Mouse (Mus musculus): Measurements from ENCODE around the gene Plau. TPM values are rescaled to one million over a fixed set of nuclear protein-coding genes. Genes with fewer than 3 reads are reported as not detected.

Gene Plau
- polyA plus RNA-seq, 1 experiment from 2014 or later = 4.2 TPM

GRCm38 (mm10) chr14:20793758-20794531 is 42.5 kb upstream of the Plau start, which contains the start of gene Camk2g:
Camk2g (minus strand) TSS chr14:20794088.
- peak within 1 kb of the TSS; percentile 89 for H3K4me2 ChIP-seq (replicated peaks; ENCODE audit: low read depth, low read length)
- H3K27me3 ChIP-seq (ENCODE audit: control insufficient read depth, insufficient read depth, low read length) = no peaks in the 10 kb centered on the region
- H3K27ac ChIP-seq (ENCODE audit: low read depth, low read length) = peak within 1 kb of the TSS; percentile 59
- H3K36me3 ChIP-seq (ENCODE audit: control insufficient read depth, insufficient read depth, low read length) = peaks cover 25% of the 10 kb centered on the region
- 1% methylated on average over 45 of the region's 76 CpGs for WGBS
- ATAC-seq (ENCODE audit: low FRiP score, low TSS enrichment) = peak; percentile 89
- peaks cover 6% of the 10 kb centered on the region; the same call in 1 of the 2 replicates for H3K4me1 ChIP-seq (ENCODE audit: control insufficient read depth, insufficient read depth, low read length)
- peak within 1 kb of the TSS; percentile 89 for H3K4me3 ChIP-seq (ENCODE audit: low read length)
- peak within 1 kb of the TSS; percentile 83 for H3K9ac ChIP-seq (ENCODE audit: low read depth, low read length)
- H3K9me3 ChIP-seq (ENCODE audit: control insufficient read depth, low read length) = no peaks in the 10 kb centered on the region

- peak overlapping the region; percentile 89 for H3K4me2 ChIP-seq (replicated peaks; ENCODE audit: low read depth, low read length)
- H3K4me3 ChIP-seq (ENCODE audit: low read length) = peak overlapping the region; percentile 89
- ATAC-seq (ENCODE audit: low FRiP score, low TSS enrichment) = no peak
- H3K9ac ChIP-seq (ENCODE audit: low read depth, low read length) = peak overlapping the region; percentile 83
- H3K27ac ChIP-seq (ENCODE audit: low read depth, low read length) = peak overlapping the region; percentile 30; the same call in 1 of the 2 replicates
- H3K27me3 ChIP-seq (ENCODE audit: control insufficient read depth, insufficient read depth, low read length) = no peaks in the 10 kb centered on the region
- peaks cover 22% of the 10 kb centered on the region for H3K36me3 ChIP-seq (ENCODE audit: control insufficient read depth, insufficient read depth, low read length)
- WGBS = 16% methylated on average over 9 of the region's 9 CpGs
- H3K9me3 ChIP-seq (ENCODE audit: control insufficient read depth, low read length) = no peaks in the 10 kb centered on the region
- peaks cover 6% of the 10 kb centered on the region; the same call in 1 of the 2 replicates for H3K4me1 ChIP-seq (ENCODE audit: control insufficient read depth, insufficient read depth, low read length)
These were observed 41.9 kb upstream of the Plau start for GRCm38 (mm10) chr14:20794589-20794988.

- Histone ChIP-seq H3K27me3 (ENCODE audit: control insufficient read depth, insufficient read depth, low read length) (no peaks in the 10 kb centered on the region), H3K36me3 (ENCODE audit: control insufficient read depth, insufficient read depth, low read length) (peaks cover 12% of the 10 kb centered on the region), H3K27ac (ENCODE audit: low read depth, low read length) (no peak overlapping the region), H3K9me3 (ENCODE audit: control insufficient read depth, low read length) (no peaks in the 10 kb centered on the region), H3K4me3 (ENCODE audit: low read length) (no peak overlapping the region), H3K4me2 (replicated peaks; ENCODE audit: low read depth, low read length) (no peak overlapping the region), H3K9ac (ENCODE audit: low read depth, low read length) (no peak overlapping the region), H3K4me1 (ENCODE audit: control insufficient read depth, insufficient read depth, low read length) (peaks cover 6% of the 10 kb centered on the region; the same call in 1 of the 2 replicates)
- WGBS = 49% methylated on average over 6 of the region's 9 CpGs
- no peak for ATAC-seq (ENCODE audit: low FRiP score, low TSS enrichment)
These were observed 40.9 kb upstream of the Plau start for GRCm38 (mm10) chr14:20795423-20796152.

- 67% methylated on average over 8 of the region's 8 CpGs for WGBS
- Histone ChIP-seq H3K4me2 (replicated peaks; ENCODE audit: low read depth, low read length) (no peak overlapping the region), H3K9me3 (ENCODE audit: control insufficient read depth, low read length) (no peaks in the 10 kb centered on the region), H3K9ac (ENCODE audit: low read depth, low read length) (no peak overlapping the region), H3K36me3 (ENCODE audit: control insufficient read depth, insufficient read depth, low read length) (peaks cover 7% of the 10 kb centered on the region), H3K4me3 (ENCODE audit: low read length) (no peak overlapping the region), H3K27me3 (ENCODE audit: control insufficient read depth, insufficient read depth, low read length) (no peaks in the 10 kb centered on the region), H3K4me1 (ENCODE audit: control insufficient read depth, insufficient read depth, low read length) (peaks cover 6% of the 10 kb centered on the region; the same call in 1 of the 2 replicates), H3K27ac (ENCODE audit: low read depth, low read length) (no peak overlapping the region)
- no peak for ATAC-seq (ENCODE audit: low FRiP score, low TSS enrichment)
These were observed 40.3 kb upstream of the Plau start for GRCm38 (mm10) chr14:20796170-20796569.

- Histone ChIP-seq H3K9ac (ENCODE audit: low read depth, low read length) (no peak overlapping the region), H3K9me3 (ENCODE audit: control insufficient read depth, low read length) (no peaks in the 10 kb centered on the region), H3K4me2 (replicated peaks; ENCODE audit: low read depth, low read length) (no peak overlapping the region), H3K27me3 (ENCODE audit: control insufficient read depth, insufficient read depth, low read length) (no peaks in the 10 kb centered on the region), H3K4me3 (ENCODE audit: low read length) (no peak overlapping the region), H3K36me3 (ENCODE audit: control insufficient read depth, insufficient read depth, low read length) (peaks cover 2% of the 10 kb centered on the region; the same call in 1 of the 2 replicates), H3K4me1 (ENCODE audit: control insufficient read depth, insufficient read depth, low read length) (peaks cover 6% of the 10 kb centered on the region; the same call in 1 of the 2 replicates), H3K27ac (ENCODE audit: low read depth, low read length) (no peak overlapping the region)
- 58% methylated on average over 8 of the region's 8 CpGs for WGBS
- ATAC-seq (ENCODE audit: low FRiP score, low TSS enrichment) = no peak
These were observed 39.8 kb upstream of the Plau start for GRCm38 (mm10) chr14:20796643-20797042.

GRCm38 (mm10) chr14:20798300-20798699 is 38.2 kb upstream of the Plau start:
- Histone ChIP-seq H3K4me3 (ENCODE audit: low read length) (no peak overlapping the region), H3K9ac (ENCODE audit: low read depth, low read length) (no peak overlapping the region), H3K4me1 (ENCODE audit: control insufficient read depth, insufficient read depth, low read length) (no peaks in the 10 kb centered on the region), H3K4me2 (replicated peaks; ENCODE audit: low read depth, low read length) (no peak overlapping the region), H3K27ac (ENCODE audit: low read depth, low read length) (no peak overlapping the region), H3K9me3 (ENCODE audit: control insufficient read depth, low read length) (no peaks in the 10 kb centered on the region), H3K36me3 (ENCODE audit: control insufficient read depth, insufficient read depth, low read length) (no peaks in the 10 kb centered on the region), H3K27me3 (ENCODE audit: control insufficient read depth, insufficient read depth, low read length) (no peaks in the 10 kb centered on the region)
- ATAC-seq (ENCODE audit: low FRiP score, low TSS enrichment) = no peak
- 87% methylated on average over 6 of the region's 6 CpGs for WGBS

GRCm38 (mm10) chr14:20798761-20799160 is 37.7 kb upstream of the Plau start:
- Histone ChIP-seq H3K9ac (ENCODE audit: low read depth, low read length) (no peak overlapping the region), H3K4me2 (replicated peaks; ENCODE audit: low read depth, low read length) (no peak overlapping the region), H3K9me3 (ENCODE audit: control insufficient read depth, low read length) (no peaks in the 10 kb centered on the region), H3K4me3 (ENCODE audit: low read length) (no peak overlapping the region), H3K36me3 (ENCODE audit: control insufficient read depth, insufficient read depth, low read length) (no peaks in the 10 kb centered on the region), H3K27ac (ENCODE audit: low read depth, low read length) (no peak overlapping the region), H3K27me3 (ENCODE audit: control insufficient read depth, insufficient read depth, low read length) (no peaks in the 10 kb centered on the region), H3K4me1 (ENCODE audit: control insufficient read depth, insufficient read depth, low read length) (no peaks in the 10 kb centered on the region)
- no peak for ATAC-seq (ENCODE audit: low FRiP score, low TSS enrichment)
- 13% methylated on average over 7 of the region's 7 CpGs for WGBS

- H3K27me3 ChIP-seq (ENCODE audit: control insufficient read depth, insufficient read depth, low read length) = no peaks in the 10 kb centered on the region
- peak; percentile 32 for ATAC-seq (ENCODE audit: low FRiP score, low TSS enrichment)
- H3K4me1 ChIP-seq (ENCODE audit: control insufficient read depth, insufficient read depth, low read length) = no peaks in the 10 kb centered on the region
- no peak overlapping the region for H3K27ac ChIP-seq (ENCODE audit: low read depth, low read length)
- H3K4me2 ChIP-seq (replicated peaks; ENCODE audit: low read depth, low read length) = no peak overlapping the region
- H3K9ac ChIP-seq (ENCODE audit: low read depth, low read length) = no peak overlapping the region
- no peaks in the 10 kb centered on the region for H3K9me3 ChIP-seq (ENCODE audit: control insufficient read depth, low read length)
- H3K4me3 ChIP-seq (ENCODE audit: low read length) = no peak overlapping the region
- WGBS = 42% methylated on average over 2 of the region's 2 CpGs
- no peaks in the 10 kb centered on the region for H3K36me3 ChIP-seq (ENCODE audit: control insufficient read depth, insufficient read depth, low read length)
These were observed 33.4 kb upstream of the Plau start for GRCm38 (mm10) chr14:20802926-20803605.

All from kidney, embryonic 14.5 days (tissue).